Mouse (Mus musculus) MEL (cell line): ENCODE data around the gene Lman1l. TPM values are rescaled to one million over a fixed set of nuclear protein-coding genes. Genes with fewer than 3 reads are reported as not detected.

Experiments
- DNase-seq: peaks from one replicate; pipeline ENCODE4 v3.0.0; 2011; ENCODE audit warnings: low read depth, low spot score
- H3K27ac ChIP-seq: 2 replicates; pipeline ENCODE4 v1.5.1; 2012; ENCODE audit warnings: low read depth, mild to moderate bottlenecking, control low read depth, low read length, moderate library complexity; ENCODE audit not compliant: control insufficient read depth
- H3K27me3 ChIP-seq, 2 experiments: fragments of 150-350 bp in 1 of 2; sonication (generic) in 1 of 2; 2 replicates each; pipeline ENCODE4 v1.6.1; 2012; ENCODE audit warnings: low read length in 2 of 2, mild to moderate bottlenecking in 2 of 2, improper control_type of control experiment in 1 of 2, moderate library complexity in 1 of 2; ENCODE audit not compliant: insufficient read depth in 2 of 2, control insufficient read depth in 1 of 2
- H3K36me3 ChIP-seq, 2 experiments: 2 replicates each; pipeline ENCODE4 v1.6.1; 2012 to 2014; ENCODE audit warnings: low read length in 2 of 2, improper control_type of control experiment in 1 of 2, inconsistent platforms in 1 of 2, mild to moderate bottlenecking in 1 of 2; ENCODE audit not compliant: insufficient read depth in 2 of 2, control insufficient read depth in 1 of 2
- H3K4me1 ChIP-seq, 2 experiments: fragments of 150-350 bp in 1 of 2; sonication (generic) in 1 of 2; 2 replicates each; pipeline ENCODE4 v1.6.1; 2012; ENCODE audit warnings: low read length in 2 of 2, improper control_type of control experiment in 1 of 2, mild to moderate bottlenecking in 1 of 2; ENCODE audit not compliant: insufficient read depth in 2 of 2, control insufficient read depth in 1 of 2
- H3K4me3 ChIP-seq, 2 experiments: fragments of 150-350 bp in 1 of 2; sonication (generic) in 1 of 2; 2 replicates each; pipeline ENCODE4 v1.5.1; 2012; ENCODE audit warnings: low read depth in 2 of 2, low read length in 2 of 2, mild to moderate bottlenecking in 2 of 2, moderate library complexity in 2 of 2, control low read depth in 1 of 2, improper control_type of control experiment in 1 of 2; ENCODE audit not compliant: control insufficient read depth in 1 of 2, insufficient read depth in 1 of 2
- H3K79me2 ChIP-seq: 2 replicates; pipeline ENCODE4 v1.6.1; 2012; ENCODE audit warnings: mild to moderate bottlenecking, low read length, moderate library complexity; ENCODE audit not compliant: control insufficient read depth, poor library complexity, insufficient read depth
- H3K9ac ChIP-seq: 2 replicates; pipeline ENCODE4 v1.6.1; 2012; ENCODE audit warnings: low read depth, mild to moderate bottlenecking, control low read depth, low read length, moderate library complexity; ENCODE audit not compliant: control insufficient read depth, poor library complexity, severe bottlenecking
- H3K9me3 ChIP-seq: fragments of 150-350 bp; sonication (generic); replicated peaks from 2 replicates; pipeline ENCODE4 v1.6.1; 2012; ENCODE audit warnings: mild to moderate bottlenecking, low read length, improper control_type of control experiment, moderate library complexity; ENCODE audit not compliant: insufficient read depth
- BHLHE40 ChIP-seq: IDR thresholded peaks from 2 replicates; pipeline ENCODE4 v1.6.1; 2012; ENCODE audit warnings: low read depth, mild to moderate bottlenecking, inconsistent platforms, low read length, improper control_type of control experiment, borderline replicate concordance
- CTCF ChIP-seq, 3 experiments: IDR thresholded peaks in 2 of 3; conservative IDR thresholded peaks in 1 of 3; 2 replicates each; pipeline ENCODE4 v1.5.1; 2011 to 2012; ENCODE audit warnings: low read length in 3 of 3, low read depth in 2 of 3, mild to moderate bottlenecking in 2 of 3, improper control_type of control experiment in 1 of 3, inconsistent platforms in 1 of 3, mixed read lengths in 1 of 3, moderate library complexity in 1 of 3; ENCODE audit not compliant: control insufficient read depth in 1 of 3, insufficient read depth in 1 of 3, poor library complexity in 1 of 3, severe bottlenecking in 1 of 3
- E2F4 ChIP-seq: IDR thresholded peaks from 2 replicates; pipeline ENCODE4 v1.6.1; 2011; ENCODE audit warnings: low read depth, low read length, improper control_type of control experiment, borderline replicate concordance
- ELF1 ChIP-seq: IDR thresholded peaks from 2 replicates; pipeline ENCODE4 v1.6.1; 2014; ENCODE audit warnings: low read depth, mild to moderate bottlenecking, inconsistent platforms, low read length, improper control_type of control experiment, moderate library complexity
- EP300 ChIP-seq, 2 experiments: IDR thresholded peaks; 2 replicates each; pipeline ENCODE4 v1.6.1; 2011; ENCODE audit warnings: improper control_type of control experiment in 2 of 2, low read length in 2 of 2, low read depth in 1 of 2, mild to moderate bottlenecking in 1 of 2
- GABPA ChIP-seq: IDR thresholded peaks from 2 replicates; pipeline ENCODE4 v1.6.1; 2012; ENCODE audit warnings: low read depth, mild to moderate bottlenecking, inconsistent platforms, low read length, improper control_type of control experiment, moderate library complexity
- JUND ChIP-seq: IDR thresholded peaks from 2 replicates; pipeline ENCODE4 v1.6.1; 2011; ENCODE audit warnings: low read depth, mild to moderate bottlenecking, improper control_type of control experiment, low read length
- KAT2A ChIP-seq: conservative IDR thresholded peaks from 2 replicates; pipeline ENCODE4 v1.6.1; 2012; ENCODE audit warnings: low read depth, low read length, improper control_type of control experiment, inconsistent platforms
- MAFK ChIP-seq: IDR thresholded peaks from 2 replicates; pipeline ENCODE4 v1.6.1; 2011; ENCODE audit warnings: low read depth, mild to moderate bottlenecking, low read length, improper control_type of control experiment, borderline replicate concordance
- MAX ChIP-seq: IDR thresholded peaks from 2 replicates; pipeline ENCODE4 v1.6.1; 2011; ENCODE audit warnings: low read length, improper control_type of control experiment
- MXI1 ChIP-seq: IDR thresholded peaks from 2 replicates; pipeline ENCODE4 v1.6.1; 2011; ENCODE audit warnings: mild to moderate bottlenecking, low read depth, low read length, improper control_type of control experiment
- MYB ChIP-seq: IDR thresholded peaks from 2 replicates; pipeline ENCODE4 v1.6.1; 2011; ENCODE audit warnings: mild to moderate bottlenecking, low read depth, low read length, improper control_type of control experiment
- NELFE ChIP-seq: IDR thresholded peaks from 2 replicates; pipeline ENCODE4 v1.6.1; 2011; ENCODE audit warnings: low read depth, low read length, improper control_type of control experiment
- POLR2A ChIP-seq, 2 experiments: IDR thresholded peaks; 2 replicates each; pipeline ENCODE4 v1.6.1; 2011 to 2012; ENCODE audit warnings: low read length in 2 of 2, mild to moderate bottlenecking in 2 of 2, control low read depth in 1 of 2, improper control_type of control experiment in 1 of 2, low read depth in 1 of 2, moderate library complexity in 1 of 2; ENCODE audit not compliant: control insufficient read depth in 1 of 2, insufficient read depth in 1 of 2, poor library complexity in 1 of 2
- RCOR1 ChIP-seq: IDR thresholded peaks from 2 replicates; pipeline ENCODE4 v1.6.1; 2012; ENCODE audit warnings: low read depth, mild to moderate bottlenecking, inconsistent platforms, low read length, improper control_type of control experiment
- SIN3A ChIP-seq: IDR thresholded peaks from 2 replicates; pipeline ENCODE4 v1.6.1; 2012; ENCODE audit warnings: low read length, improper control_type of control experiment, inconsistent platforms
- TAL1 ChIP-seq: IDR thresholded peaks from 2 replicates; pipeline ENCODE4 v1.6.1; 2012; ENCODE audit warnings: mild to moderate bottlenecking, inconsistent platforms, low read length, moderate library complexity, mixed read lengths
- TBP ChIP-seq: IDR thresholded peaks from 2 replicates; pipeline ENCODE4 v1.8.0; 2011; ENCODE audit warnings: low read depth, low read length, improper control_type of control experiment
- UBTF ChIP-seq: IDR thresholded peaks from 2 replicates; pipeline ENCODE4 v1.6.1; 2012; ENCODE audit warnings: low read depth, mild to moderate bottlenecking, inconsistent platforms, low read length, improper control_type of control experiment, moderate library complexity, borderline replicate concordance; ENCODE audit not compliant: insufficient read depth
- ZNF384 ChIP-seq: IDR thresholded peaks from 2 replicates; pipeline ENCODE4 v1.6.1; 2012; ENCODE audit warnings: low read depth, mild to moderate bottlenecking, inconsistent platforms, low read length, improper control_type of control experiment
- polyA plus RNA-seq, 2 experiments: library from polyadenylated mRNA; stranded (reverse) in 1 of 2; unstranded in 1 of 2; fragments of >175 nt in 1 of 2; fragments of >200 nt in 1 of 2; gene quantifications; 2 replicates each; pipeline versions ENCODE4 v1.2.1 to v1.2.4; 2012; ENCODE audit warnings: low replicate concordance in 2 of 2, low read depth in 1 of 2; ENCODE audit not compliant: insufficient read length in 2 of 2, insufficient read depth in 1 of 2, missing spikeins in 1 of 2
- total RNA-seq: library from RNA; depleted of rRNA; stranded (reverse); fragments of 300-350 nt; gene quantifications from 2 replicates; pipeline ENCODE4 v1.2.3, GENCODE M21; 2012

The Lman1l gene
- total and polyA plus RNA-seq, 3 experiments, result 0.08 to 0.11 TPM; not detected in 1

GRCm38 (mm10) chr9:57594174-57594509 is 26.4 kb downstream of the Lman1l start:
- DNase-seq, result no peak
- no peaks in the 10 kb centered on the region for H3K36me3 ChIP-seq
- no peaks in the 10 kb centered on the region for H3K27me3 ChIP-seq
- H3K4me1 ChIP-seq, result peaks cover 0 to under 1% of the 10 kb centered on the region in 2 experiments; a peak in 1 of 4 replicates
- H3K9me3 ChIP-seq, result no peaks in the 10 kb centered on the region
- no peak overlapping the region for H3K27ac ChIP-seq
- no peak overlapping the region for H3K4me3 ChIP-seq
- TF ChIP-seq BHLHE40 (no peak), CTCF (IDR thresholded peaks at IDR 0.05 in 2 of 3, conservative IDR thresholded peaks at IDR 0.05 in 1 of 3; ENCODE audit: control insufficient read depth in 1 of 3, insufficient read depth in 1 of 3, low read depth in 2 of 3, low read length in 3 of 3, poor library complexity in 1 of 3, severe bottlenecking in 1 of 3) (no peak), MAX (no peak), POLR2A (IDR thresholded peaks at IDR 0.05; ENCODE audit: control insufficient read depth in 1 of 2, insufficient read depth in 1 of 2, low read depth in 1 of 2, low read length in 2 of 2, poor library complexity in 1 of 2) (no peak), SIN3A (no peak), JUND (no peak), E2F4 (no peak)
- no peak overlapping the region for H3K9ac ChIP-seq
- peaks cover 3% of the 10 kb centered on the region; the same call in 1 of the 2 replicates for H3K79me2 ChIP-seq

GRCm38 (mm10) chr9:57593454-57594173 is 27.0 kb downstream of the Lman1l start:
- TF ChIP-seq MAFK, result no peak
- no peak for TF ChIP-seq UBTF
- TF ChIP-seq RCOR1, result no peak
- no peak for TF ChIP-seq E2F4
- TF ChIP-seq ZNF384, result no peak
- no peak for TF ChIP-seq ELF1
- no peak for TF ChIP-seq TAL1
- TF ChIP-seq MYB, result no peak
- no peak for TF ChIP-seq KAT2A
- no peak for TF ChIP-seq NELFE
- no peak for TF ChIP-seq EP300 (IDR thresholded peaks at IDR 0.05; ENCODE audit: low read depth in 1 of 2, low read length in 2 of 2)
- no peak for TF ChIP-seq GABPA
- TF ChIP-seq MXI1, result no peak
- no peak for TF ChIP-seq TBP
- Histone ChIP-seq H3K9me3 (no peaks in the 10 kb centered on the region), H3K36me3 (no peaks in the 10 kb centered on the region; a peak in 1 of 4 replicates), H3K79me2 (peaks cover 3% of the 10 kb centered on the region; the same call in 1 of the 2 replicates), H3K9ac (no peak overlapping the region), H3K4me1 (peaks cover 0 to 5% of the 10 kb centered on the region in 2 experiments; a peak in 2 of 4 replicates), H3K4me3 (no peak overlapping the region), H3K27ac (no peak overlapping the region), H3K27me3 (no peaks in the 10 kb centered on the region)
- DNase-seq, result peak; percentile 22
